Mouse (Mus musculus): ENCODE results near the gene Hsd17b11. TPM values are rescaled to one million over a fixed set of nuclear protein-coding genes. Genes with fewer than 3 reads are reported as not detected.

The Hsd17b11 gene
- polyA plus RNA-seq, 1 experiment from 2014 or later, result 48.7 TPM

DNA sequence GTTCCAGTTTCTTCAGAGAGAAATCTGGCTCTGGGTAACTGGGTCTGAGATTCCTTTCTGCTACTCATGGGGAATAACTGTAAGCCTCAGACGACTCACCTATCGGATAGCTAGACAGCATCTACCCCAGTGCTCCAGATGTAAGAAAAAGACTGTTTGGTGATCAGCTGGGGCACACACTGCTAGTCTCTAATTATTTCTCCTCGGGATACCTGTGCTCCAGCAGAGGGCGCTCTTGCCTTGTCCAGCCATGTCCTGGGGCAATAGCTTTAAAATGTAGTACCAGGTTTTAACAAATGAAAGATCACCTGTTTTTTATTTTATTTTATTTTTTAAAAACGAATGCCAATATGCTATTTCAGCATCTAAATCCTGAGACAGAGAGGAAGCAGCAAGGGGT lies 22.0 kb downstream of the Hsd17b11 start:
- H3K4me3 ChIP-seq (ENCODE audit: low read depth, low read length), result no peak overlapping the region
- H3K9ac ChIP-seq (ENCODE audit: low read depth, low read length), result no peak overlapping the region
- H3K9me3 ChIP-seq (ENCODE audit: control insufficient read depth), result no peaks in the 10 kb centered on the region
- H3K36me3 ChIP-seq (ENCODE audit: control insufficient read depth, insufficient read depth), result peaks cover 31% of the 10 kb centered on the region
- peak; percentile 55 for ATAC-seq
- WGBS, result 8% methylated on average over 5 of the region's 5 CpGs
- H3K27ac ChIP-seq (ENCODE audit: low read depth, low read length), result no peak overlapping the region
- H3K4me1 ChIP-seq (replicated peaks; ENCODE audit: control insufficient read depth, insufficient read depth, low read length), result no peaks in the 10 kb centered on the region
- no peaks in the 10 kb centered on the region for H3K27me3 ChIP-seq (replicated peaks; ENCODE audit: control insufficient read depth, insufficient read depth, low read length)
- no peak overlapping the region for H3K4me2 ChIP-seq (replicated peaks; ENCODE audit: low read depth)
- TF ChIP-seq CTCF (IDR thresholded peaks at IDR 0.05; ENCODE audit: low read depth), result peak; percentile 94

DNA sequence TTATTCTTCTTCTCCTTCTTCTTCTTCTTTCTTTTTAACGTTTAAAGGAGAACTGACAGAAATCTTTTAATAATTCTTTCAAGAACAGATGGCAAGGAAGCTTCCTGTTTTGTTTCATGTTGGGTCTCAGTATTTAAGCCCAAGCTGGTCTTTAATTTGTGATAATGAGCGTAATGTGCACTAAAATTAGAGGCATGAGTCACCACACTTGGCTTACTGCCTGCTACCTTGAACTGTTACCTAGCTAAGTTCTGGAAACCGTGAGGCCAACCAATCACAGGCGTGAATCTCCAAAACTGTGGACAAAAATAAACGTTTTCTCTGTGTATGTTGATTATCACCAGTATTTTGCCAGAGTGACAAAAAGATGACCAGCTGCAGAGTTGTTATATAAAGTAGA lies 23.0 kb downstream of the Hsd17b11 start:
- no peak for ATAC-seq
- Histone ChIP-seq H3K4me3 (ENCODE audit: low read depth, low read length) (no peak overlapping the region), H3K27ac (ENCODE audit: low read depth, low read length) (no peak overlapping the region), H3K4me1 (replicated peaks; ENCODE audit: control insufficient read depth, insufficient read depth, low read length) (no peaks in the 10 kb centered on the region), H3K9me3 (ENCODE audit: control insufficient read depth) (no peaks in the 10 kb centered on the region), H3K9ac (ENCODE audit: low read depth, low read length) (no peak overlapping the region), H3K36me3 (ENCODE audit: control insufficient read depth, insufficient read depth) (peaks cover 32% of the 10 kb centered on the region), H3K27me3 (replicated peaks; ENCODE audit: control insufficient read depth, insufficient read depth, low read length) (no peaks in the 10 kb centered on the region), H3K4me2 (replicated peaks; ENCODE audit: low read depth) (no peak overlapping the region)
- no peak for TF ChIP-seq CTCF (IDR thresholded peaks at IDR 0.05; ENCODE audit: low read depth)
- WGBS, result 50% methylated on average over 5 of the region's 5 CpGs

DNA sequence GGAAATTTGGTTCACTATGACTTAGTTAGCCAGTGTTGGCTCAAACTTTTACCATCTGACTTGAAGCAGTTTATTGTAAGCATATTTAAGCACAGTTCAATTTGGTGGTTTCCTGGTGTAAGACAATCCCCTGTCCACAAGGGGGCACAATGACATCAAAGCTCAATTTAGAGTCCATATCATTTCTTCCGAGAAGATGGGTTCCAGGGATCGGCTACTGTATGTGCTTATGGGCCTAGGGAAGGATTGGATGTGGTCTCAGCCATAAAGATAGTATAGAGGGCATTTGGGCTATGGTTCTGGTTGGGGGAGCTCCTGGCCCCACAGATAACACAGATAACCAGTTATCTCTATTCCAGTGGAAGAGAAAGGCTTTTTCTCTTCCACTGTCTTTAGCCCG lies 26.5 kb downstream of the Hsd17b11 start:
- H3K9ac ChIP-seq (ENCODE audit: low read depth, low read length), result no peak overlapping the region
- H3K27ac ChIP-seq (ENCODE audit: low read depth, low read length), result no peak overlapping the region
- 57% methylated on average over 3 of the region's 3 CpGs for WGBS
- peaks cover 23% of the 10 kb centered on the region for H3K36me3 ChIP-seq (ENCODE audit: control insufficient read depth, insufficient read depth)
- H3K4me2 ChIP-seq (replicated peaks; ENCODE audit: low read depth), result no peak overlapping the region
- H3K4me1 ChIP-seq (replicated peaks; ENCODE audit: control insufficient read depth, insufficient read depth, low read length), result no peaks in the 10 kb centered on the region
- peak; percentile 76 for TF ChIP-seq CTCF (IDR thresholded peaks at IDR 0.05; ENCODE audit: low read depth)
- H3K9me3 ChIP-seq (ENCODE audit: control insufficient read depth), result no peaks in the 10 kb centered on the region
- no peaks in the 10 kb centered on the region for H3K27me3 ChIP-seq (replicated peaks; ENCODE audit: control insufficient read depth, insufficient read depth, low read length)
- no peak for ATAC-seq
- H3K4me3 ChIP-seq (ENCODE audit: low read depth, low read length), result no peak overlapping the region

DNA sequence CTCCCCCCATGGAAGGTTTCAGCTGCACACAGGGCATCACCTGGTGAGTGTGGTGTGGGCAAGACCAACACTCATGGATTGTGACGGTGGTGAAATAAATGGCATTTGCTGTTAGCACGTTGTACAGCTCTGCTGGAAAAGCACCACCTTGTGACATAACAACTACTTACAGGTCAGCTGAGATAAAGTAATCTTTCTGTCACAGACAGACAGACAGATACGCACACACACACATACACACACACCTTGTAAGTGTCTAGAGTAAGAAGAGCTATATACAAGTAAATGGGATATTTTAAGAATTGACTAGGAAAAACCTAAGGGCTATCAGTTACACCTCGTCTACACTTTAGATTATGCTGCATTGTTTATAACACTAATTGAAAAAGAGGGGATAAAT lies 27.1 kb downstream of the Hsd17b11 start:
- Histone ChIP-seq H3K4me3 (ENCODE audit: low read depth, low read length) (no peak overlapping the region), H3K9me3 (ENCODE audit: control insufficient read depth) (no peaks in the 10 kb centered on the region), H3K27me3 (replicated peaks; ENCODE audit: control insufficient read depth, insufficient read depth, low read length) (no peaks in the 10 kb centered on the region), H3K9ac (ENCODE audit: low read depth, low read length) (no peak overlapping the region), H3K4me2 (replicated peaks; ENCODE audit: low read depth) (no peak overlapping the region), H3K27ac (ENCODE audit: low read depth, low read length) (no peak overlapping the region), H3K4me1 (replicated peaks; ENCODE audit: control insufficient read depth, insufficient read depth, low read length) (no peaks in the 10 kb centered on the region), H3K36me3 (ENCODE audit: control insufficient read depth, insufficient read depth) (peaks cover 28% of the 10 kb centered on the region)
- TF ChIP-seq CTCF (IDR thresholded peaks at IDR 0.05; ENCODE audit: low read depth), result no peak
- WGBS, result 88% methylated on average over 4 of the region's 4 CpGs
- no peak for ATAC-seq

DNA sequence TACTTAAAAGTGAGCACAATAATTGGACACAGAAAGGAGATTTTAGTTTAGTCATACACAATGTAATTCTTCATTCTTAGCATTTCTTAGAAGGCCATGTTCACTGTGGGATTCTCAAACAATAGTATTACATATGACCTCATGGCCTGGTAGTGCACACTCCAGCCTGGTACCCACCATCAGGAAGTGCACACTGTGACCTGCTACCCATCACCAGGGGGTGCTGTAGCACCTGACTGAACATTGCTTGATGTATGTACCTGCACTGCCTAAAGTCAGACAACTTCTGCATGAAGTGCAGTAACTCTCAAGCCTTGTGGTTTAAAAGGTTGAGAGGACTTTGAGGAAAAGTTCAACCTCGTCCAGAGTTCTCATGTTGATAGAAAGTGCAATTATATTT lies 28.1 kb downstream of the Hsd17b11 start:
- no peak overlapping the region for H3K4me2 ChIP-seq (replicated peaks; ENCODE audit: low read depth)
- H3K4me3 ChIP-seq (ENCODE audit: low read depth, low read length), result no peak overlapping the region
- H3K9ac ChIP-seq (ENCODE audit: low read depth, low read length), result no peak overlapping the region
- no peaks in the 10 kb centered on the region for H3K4me1 ChIP-seq (replicated peaks; ENCODE audit: control insufficient read depth, insufficient read depth, low read length)
- H3K27me3 ChIP-seq (replicated peaks; ENCODE audit: control insufficient read depth, insufficient read depth, low read length), result no peaks in the 10 kb centered on the region
- H3K36me3 ChIP-seq (ENCODE audit: control insufficient read depth, insufficient read depth), result peaks cover 37% of the 10 kb centered on the region
- H3K27ac ChIP-seq (ENCODE audit: low read depth, low read length), result no peak overlapping the region
- 78% methylated on average over 1 of the region's 1 CpGs for WGBS
- TF ChIP-seq CTCF (IDR thresholded peaks at IDR 0.05; ENCODE audit: low read depth), result peak; percentile 68
- no peak for ATAC-seq
- no peaks in the 10 kb centered on the region for H3K9me3 ChIP-seq (ENCODE audit: control insufficient read depth)

DNA sequence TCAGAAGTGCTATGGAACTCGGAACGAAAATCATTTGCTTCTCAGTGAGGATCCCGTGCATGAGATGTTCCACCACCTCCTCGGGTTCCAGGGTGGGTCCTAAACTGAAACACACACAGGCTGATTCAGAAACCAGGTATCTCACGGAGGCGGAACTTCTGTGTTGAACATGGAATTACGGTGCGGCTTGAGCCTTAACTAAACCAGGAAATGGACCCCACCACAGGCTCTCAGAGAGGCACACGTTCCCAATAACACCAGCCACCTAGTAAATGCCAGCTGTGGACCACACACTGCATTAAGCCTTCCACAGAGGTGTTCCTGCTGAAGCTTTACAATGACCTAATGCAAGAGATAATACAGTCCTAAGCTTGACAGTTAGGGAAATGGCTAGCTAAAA lies 28.9 kb downstream of the Hsd17b11 start:
- Histone ChIP-seq H3K4me2 (replicated peaks; ENCODE audit: low read depth) (no peak overlapping the region), H3K27me3 (replicated peaks; ENCODE audit: control insufficient read depth, insufficient read depth, low read length) (no peaks in the 10 kb centered on the region), H3K4me1 (replicated peaks; ENCODE audit: control insufficient read depth, insufficient read depth, low read length) (no peaks in the 10 kb centered on the region), H3K36me3 (ENCODE audit: control insufficient read depth, insufficient read depth) (peaks cover 37% of the 10 kb centered on the region), H3K9me3 (ENCODE audit: control insufficient read depth) (no peaks in the 10 kb centered on the region), H3K27ac (ENCODE audit: low read depth, low read length) (no peak overlapping the region), H3K9ac (ENCODE audit: low read depth, low read length) (no peak overlapping the region), H3K4me3 (ENCODE audit: low read depth, low read length) (no peak overlapping the region)
- no peak for ATAC-seq
- no peak for TF ChIP-seq CTCF (IDR thresholded peaks at IDR 0.05; ENCODE audit: low read depth)
- WGBS, result 89% methylated on average over 9 of the region's 9 CpGs

Data from intestine, postnatal 0 days (tissue).